Mouse (Mus musculus) heart, postnatal 0 days (tissue): ENCODE measurements at regions not wholly inside any gene's neighbourhood (a gene's known extent, or its start where the extent isn't known, plus 50 kb on each side); places are given as distances from the start of the nearest gene placed in this dataset.

Experiments used
- ATAC-seq: fragments of 200-750 bp; cut with Nextera tagmentation; 2 replicates; pipeline ENCODE4 v1.8.0; 2017; ENCODE audit warnings: low read depth, moderate number of reproducible peaks, moderate library complexity; ENCODE audit not compliant: insufficient read depth
- DNase-seq: peaks from one replicate; pipeline ENCODE4 v3.0.0-alpha.2; 2016; ENCODE audit warnings: low spot score
- H3K27ac ChIP-seq: fragments of 300-500 bp; sonication (generic); 2 replicates; pipeline ENCODE4 v1.5.1; 2014; ENCODE audit warnings: low read depth, mild to moderate bottlenecking
- H3K27me3 ChIP-seq: fragments of 300-500 bp; sonication (generic); 2 replicates; pipeline ENCODE4 v1.6.1; 2014; ENCODE audit warnings: low read length, mixed read lengths; ENCODE audit not compliant: control insufficient read depth, insufficient read depth
- H3K36me3 ChIP-seq: fragments of 300-500 bp; sonication (generic); replicated peaks from 2 replicates; pipeline ENCODE4 v1.6.1; 2014; ENCODE audit warnings: low read length, mixed read lengths; ENCODE audit not compliant: control insufficient read depth, insufficient read depth
- H3K4me1 ChIP-seq: fragments of 300-500 bp; sonication (generic); 2 replicates; pipeline ENCODE4 v1.6.1; 2014; ENCODE audit warnings: antibody characterized with exemption; ENCODE audit not compliant: control insufficient read depth, insufficient read depth
- H3K4me2 ChIP-seq: fragments of 300-500 bp; sonication (generic); 2 replicates; pipeline ENCODE4 v1.6.1; 2014; ENCODE audit warnings: low read depth, mild to moderate bottlenecking, low read length, moderate library complexity
- H3K4me3 ChIP-seq: fragments of 300-500 bp; sonication (generic); 2 replicates; pipeline ENCODE4 v1.5.1; 2014; ENCODE audit warnings: low read depth, low read length
- H3K9ac ChIP-seq: fragments of 300-500 bp; sonication (generic); replicated peaks from 2 replicates; pipeline ENCODE4 v1.6.1; 2014; ENCODE audit warnings: low read depth, low read length, mixed read lengths
- H3K9me3 ChIP-seq: fragments of 300-500 bp; sonication (generic); replicated peaks from 2 replicates; pipeline ENCODE4 v1.6.1; 2016; ENCODE audit warnings: low read length; ENCODE audit not compliant: control insufficient read depth
- CTCF ChIP-seq: IDR thresholded peaks from 2 replicates; pipeline ENCODE4 v1.5.1; 2016; ENCODE audit warnings: antibody characterized with exemption, control low read depth, low read depth
- EP300 ChIP-seq: IDR thresholded peaks from 2 replicates; pipeline ENCODE4 v1.6.1; 2016; ENCODE audit warnings: antibody characterized with exemption, low read depth
- WGBS: fragments of 180-500 bp; shearing (Covaris S2); extraction: QIAGEN DNeasy Blood & Tissue Kit; methylation state at CpG from one replicate; pipeline ENCODE4 v1.1.7; 2014; 5-methylcytosine and 5-hydroxymethylcytosine counted together

DNA sequence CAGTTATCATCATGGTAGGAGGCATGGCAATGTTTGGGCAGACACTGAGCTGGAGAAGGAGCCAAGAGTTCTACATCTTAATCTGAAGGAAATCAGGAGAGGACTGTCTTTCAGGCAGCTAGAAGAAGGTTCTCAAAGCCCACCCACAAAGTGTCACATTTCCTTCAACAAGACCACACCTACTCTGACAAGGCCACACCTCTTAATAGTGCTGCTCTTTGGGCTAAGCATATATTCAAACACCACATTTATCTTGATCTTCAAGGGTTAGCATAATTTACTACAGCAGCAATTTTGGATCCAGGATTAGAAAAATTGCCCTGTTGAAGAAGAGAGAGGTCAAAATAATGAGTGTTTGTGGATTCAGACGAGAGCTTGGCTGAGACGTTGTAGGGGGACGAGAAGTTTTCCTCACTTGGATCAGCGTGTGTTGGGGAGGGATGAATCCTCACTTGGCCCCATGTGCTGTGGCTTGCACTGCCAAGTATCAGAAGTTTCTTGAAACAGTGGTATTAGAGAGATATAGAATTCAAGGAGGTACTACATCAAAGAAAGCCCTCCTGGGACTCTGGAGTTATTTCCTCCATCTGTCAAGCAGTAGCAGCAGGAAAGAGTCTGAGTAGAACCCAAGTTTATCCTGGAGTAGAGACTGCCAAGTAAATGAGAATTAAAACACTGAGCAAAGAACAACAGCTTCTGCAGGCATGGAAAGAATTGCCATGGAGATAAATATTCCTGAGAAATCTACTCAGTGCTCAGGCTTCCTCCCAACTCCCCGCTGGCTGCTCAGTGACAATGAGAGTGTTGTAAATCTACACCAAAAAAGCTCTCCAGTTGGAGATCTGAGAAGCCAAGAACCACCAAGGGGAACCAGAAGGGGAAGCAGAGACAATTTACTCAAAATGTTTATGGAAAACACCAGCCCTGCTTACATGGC lies 549.3 kb downstream of the Dhx35 start:
- no peak overlapping the region for H3K4me2 ChIP-seq
- H3K9ac ChIP-seq = no peak overlapping the region
- no peak for ATAC-seq
- no peak for TF ChIP-seq EP300
- H3K36me3 ChIP-seq = no peaks in the 10 kb centered on the region
- H3K4me3 ChIP-seq = no peak overlapping the region
- no peak for DNase-seq
- H3K27me3 ChIP-seq = no peaks in the 10 kb centered on the region
- no peaks in the 10 kb centered on the region for H3K9me3 ChIP-seq
- H3K27ac ChIP-seq = no peak overlapping the region
- no peaks in the 10 kb centered on the region for H3K4me1 ChIP-seq
- WGBS = 47% methylated on average over 5 of the region's 5 CpGs

DNA sequence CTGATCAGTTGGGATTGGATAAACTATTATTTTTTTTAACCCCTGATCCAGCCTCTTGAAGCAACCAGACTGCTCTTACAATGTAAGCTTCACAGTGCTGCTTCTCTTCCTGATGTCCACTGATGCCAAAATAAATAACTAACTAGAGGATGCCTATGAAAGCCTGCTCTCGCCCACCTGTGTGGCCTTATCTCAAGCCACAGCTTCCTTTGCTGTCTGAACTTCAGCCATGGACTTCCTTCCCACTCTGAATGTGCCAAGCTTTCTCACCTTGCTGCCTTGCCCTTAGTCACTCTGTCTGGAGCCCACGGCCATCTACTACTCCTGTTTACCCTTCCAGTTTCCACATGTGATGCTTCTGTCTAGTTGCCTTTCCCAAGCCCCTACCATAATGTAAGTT lies 559.6 kb downstream of the Dhx35 start:
- Histone ChIP-seq H3K4me2 (no peak overlapping the region), H3K36me3 (no peaks in the 10 kb centered on the region), H3K4me3 (no peak overlapping the region), H3K27ac (no peak overlapping the region), H3K9ac (no peak overlapping the region), H3K4me1 (no peaks in the 10 kb centered on the region), H3K27me3 (no peaks in the 10 kb centered on the region), H3K9me3 (no peaks in the 10 kb centered on the region)
- DNase-seq (peak; percentile 11), ATAC-seq (no peak)
- WGBS = 38% methylated on average over 2 of the region's 2 CpGs
- TF ChIP-seq CTCF (no peak), EP300 (no peak)

DNA sequence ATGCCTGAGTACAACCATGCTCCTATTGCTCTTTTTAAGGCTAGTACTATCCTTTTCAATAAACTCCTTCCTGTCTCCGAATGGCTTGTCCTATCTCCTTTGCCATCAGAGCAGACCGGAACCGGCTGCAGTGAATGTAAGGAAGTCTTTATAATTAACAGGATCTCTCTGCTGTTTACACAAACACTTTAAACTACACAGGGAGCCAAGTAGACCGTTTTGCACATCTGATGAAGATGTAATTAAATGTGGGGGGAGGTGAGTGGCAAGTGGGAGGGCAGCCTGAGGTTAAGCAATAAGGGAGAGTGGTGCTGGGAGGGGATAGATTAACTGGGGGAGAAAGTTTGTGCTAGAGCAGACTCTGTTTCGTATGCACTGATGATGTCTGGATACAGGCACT lies 561.9 kb downstream of the Dhx35 start:
- peak; percentile 38; the same call in 1 of the 2 replicates for TF ChIP-seq EP300
- TF ChIP-seq CTCF = no peak
- ATAC-seq = no peak
- WGBS = 29% methylated on average over 5 of the region's 5 CpGs

DNA sequence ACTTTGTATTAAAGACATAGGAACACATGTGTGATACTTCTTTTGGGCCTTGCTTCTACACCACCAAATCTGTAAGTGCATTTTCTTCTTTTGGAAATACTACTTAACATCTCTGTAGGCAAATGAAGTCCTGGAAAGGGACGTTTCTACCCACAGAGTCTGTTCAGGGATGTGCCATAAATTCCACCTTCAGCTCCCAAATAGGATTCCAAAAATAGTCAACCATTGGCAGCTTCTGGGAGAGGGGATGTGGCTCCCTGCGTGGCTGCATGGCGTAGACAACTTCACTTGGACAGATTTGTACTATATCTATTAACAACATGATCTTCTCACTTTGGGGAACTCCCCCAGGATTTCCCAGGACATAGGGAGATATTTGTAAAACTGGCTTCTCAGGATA lies 566.8 kb downstream of the Dhx35 start:
- Histone ChIP-seq H3K4me1 (peaks cover 3% of the 10 kb centered on the region), H3K4me2 (no peak overlapping the region), H3K9me3 (no peaks in the 10 kb centered on the region), H3K27me3 (no peaks in the 10 kb centered on the region), H3K36me3 (no peaks in the 10 kb centered on the region), H3K27ac (no peak overlapping the region), H3K4me3 (no peak overlapping the region), H3K9ac (no peak overlapping the region)
- no peak for ATAC-seq
- TF ChIP-seq EP300 (no peak), CTCF (no peak)
- 24% methylated on average over 3 of the region's 3 CpGs for WGBS
- no peak for DNase-seq

More for the DNA sequence above, 561.9 kb downstream of the Dhx35 start:
- Histone ChIP-seq H3K9ac (no peak overlapping the region), H3K4me3 (no peak overlapping the region), H3K36me3 (no peaks in the 10 kb centered on the region), H3K27ac (no peak overlapping the region), H3K9me3 (no peaks in the 10 kb centered on the region), H3K4me2 (no peak overlapping the region), H3K27me3 (no peaks in the 10 kb centered on the region), H3K4me1 (no peaks in the 10 kb centered on the region; the same call in 1 of the 2 replicates)
- no peak for DNase-seq

DNA sequence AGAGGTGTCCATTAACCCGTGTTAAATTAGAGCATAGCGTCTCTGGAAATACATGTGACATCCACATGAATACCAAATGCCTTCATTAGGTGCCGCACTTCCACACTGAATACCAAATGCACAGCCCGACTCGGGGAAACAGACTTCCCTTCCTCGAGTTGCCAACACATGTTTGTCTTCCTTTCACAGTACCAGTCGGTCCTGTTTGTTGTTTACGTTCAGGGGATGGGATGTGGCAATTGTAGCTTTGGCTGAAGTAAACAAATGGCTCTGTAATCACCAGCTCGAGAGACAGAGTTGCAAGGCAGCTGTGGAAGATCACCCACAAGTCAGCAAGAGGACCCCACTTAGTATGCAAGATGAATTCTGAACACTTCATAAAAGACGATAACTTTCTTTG lies 598.3 kb downstream of the Dhx35 start:
- H3K27me3 ChIP-seq = no peaks in the 10 kb centered on the region

More for the DNA sequence above, 598.3 kb downstream of the Dhx35 start:
- Histone ChIP-seq H3K9ac (no peak overlapping the region), H3K36me3 (no peaks in the 10 kb centered on the region), H3K4me1 (no peaks in the 10 kb centered on the region), H3K27ac (no peak overlapping the region), H3K9me3 (no peaks in the 10 kb centered on the region), H3K4me2 (no peak overlapping the region), H3K4me3 (no peak overlapping the region)
- no peak for TF ChIP-seq CTCF
- no peak for TF ChIP-seq EP300
- ATAC-seq (no peak), DNase-seq (no peak)
- WGBS = 55% methylated on average over 10 of the region's 10 CpGs
